Mouse (Mus musculus) liver, postnatal 0 days (tissue): ENCODE data around the gene Cps1.

Experiments
- CTCF ChIP-seq: sonication (generic); IDR thresholded peaks from 2 replicates; pipeline ENCODE4 v1.5.1; 2016; ENCODE audit warnings: antibody characterized with exemption, low read depth
- EP300 ChIP-seq: IDR thresholded peaks from 2 replicates; pipeline ENCODE4 v1.6.1; 2016; ENCODE audit warnings: antibody characterized with exemption, low read depth, mild to moderate bottlenecking

DNA sequence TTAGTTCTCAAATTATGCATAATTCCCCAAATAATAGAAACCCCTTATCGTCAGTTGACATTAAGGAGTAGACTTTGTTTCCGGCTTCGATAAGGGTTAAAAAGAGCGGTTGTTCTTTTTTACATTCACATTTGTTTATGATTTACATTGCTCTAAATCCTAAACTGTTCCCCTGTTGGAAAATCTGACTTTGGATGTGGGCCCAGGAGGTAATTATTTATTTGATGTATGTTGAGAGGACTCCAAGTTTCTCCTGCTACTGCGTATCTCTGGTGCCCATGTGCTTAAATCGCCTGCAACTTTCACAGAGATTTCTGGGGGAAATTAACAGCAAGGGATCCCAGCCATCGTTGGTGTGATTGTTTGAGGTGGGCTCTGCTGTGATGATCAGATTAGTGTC is 59.4 kb downstream of the Cps1 start:
- TF ChIP-seq CTCF (no peak), EP300 (no peak)
